Mouse (Mus musculus) myocyte (in vitro differentiated cells): Measurements from ENCODE around the gene Ulk4. TPM values are rescaled to one million over a fixed set of nuclear protein-coding genes. Genes with fewer than 3 reads are reported as not detected.

Source experiments
- H3K27me3 ChIP-seq: one replicate; pipeline ENCODE4 v1.6.1; 2011; ENCODE audit not compliant: control insufficient read depth, insufficient read depth, insufficient read length
- H3K36me3 ChIP-seq: one replicate; pipeline ENCODE4 v1.6.1; 2011; ENCODE audit not compliant: control insufficient read depth, insufficient read depth
- H3K4me2 ChIP-seq: one replicate; pipeline ENCODE4 v1.6.1; 2011; ENCODE audit warnings: low read depth, control low read depth
- H3K4me3 ChIP-seq: one replicate; pipeline ENCODE4 v1.5.1; 2011; ENCODE audit warnings: mild to moderate bottlenecking, control low read depth, moderate library complexity
- H3K79me2 ChIP-seq: one replicate; pipeline ENCODE4 v1.6.1; 2011; ENCODE audit not compliant: control insufficient read depth, insufficient read depth
- H3ac ChIP-seq: one replicate; pipeline ENCODE4 v1.6.1; 2011; ENCODE audit not compliant: control insufficient read depth, insufficient read length
- CEBPB ChIP-seq: IDR thresholded peaks from 2 replicates; pipeline ENCODE4 v1.6.1; 2011; ENCODE audit warnings: mild to moderate bottlenecking, moderate library complexity; ENCODE audit not compliant: poor library complexity, insufficient read depth, severe bottlenecking
- E2F4 ChIP-seq: IDR thresholded peaks from one replicate; pipeline ENCODE4 v1.6.1; 2011; ENCODE audit warnings: mild to moderate bottlenecking, control low read depth, moderate library complexity; ENCODE audit not compliant: insufficient read depth
- MAX ChIP-seq: IDR thresholded peaks from one replicate; pipeline ENCODE4 v1.6.1; 2011; ENCODE audit warnings: low read depth, mild to moderate bottlenecking, control low read depth
- MYOD1 ChIP-seq, 3 experiments: IDR thresholded peaks; one replicate each; pipeline ENCODE4 v1.6.1; 2011; ENCODE audit warnings: control low read depth in 2 of 3, low read depth in 2 of 3, mild to moderate bottlenecking in 2 of 3, moderate library complexity in 1 of 3; ENCODE audit not compliant: insufficient read length in 2 of 3, control insufficient read depth in 1 of 3
- MYOG ChIP-seq, 3 experiments: IDR thresholded peaks; one replicate each; pipeline ENCODE4 v1.6.1; 2011; ENCODE audit warnings: control low read depth in 2 of 3, low read depth in 2 of 3, mild to moderate bottlenecking in 2 of 3; ENCODE audit not compliant: insufficient read length in 2 of 3, control insufficient read depth in 1 of 3, insufficient read depth in 1 of 3
- POLR2A ChIP-seq: IDR thresholded peaks from one replicate; pipeline ENCODE4 v1.6.1; 2011; ENCODE audit warnings: low read depth, mild to moderate bottlenecking, control low read depth, moderate library complexity; ENCODE audit not compliant: insufficient read length
- POLR2AphosphoS2 ChIP-seq: IDR thresholded peaks from one replicate; pipeline ENCODE4 v1.6.1; 2011; ENCODE audit warnings: low read depth, control low read depth; ENCODE audit not compliant: insufficient read length
- REST ChIP-seq: IDR thresholded peaks from one replicate; pipeline ENCODE4 v1.6.1; 2011; ENCODE audit warnings: mild to moderate bottlenecking, control low read depth, moderate library complexity; ENCODE audit not compliant: insufficient read depth, insufficient read length
- SRF ChIP-seq: IDR thresholded peaks from one replicate; pipeline ENCODE4 v1.6.1; 2011; ENCODE audit warnings: low read depth; ENCODE audit not compliant: control insufficient read depth, insufficient read length
- TCF12 ChIP-seq: IDR thresholded peaks from one replicate; pipeline ENCODE4 v1.6.1; 2011; ENCODE audit warnings: mild to moderate bottlenecking, control low read depth; ENCODE audit not compliant: poor library complexity, insufficient read depth, severe bottlenecking
- TCF3 ChIP-seq: IDR thresholded peaks from one replicate; pipeline ENCODE4 v1.6.1; 2011; ENCODE audit warnings: low read depth, control low read depth; ENCODE audit not compliant: insufficient read length
- USF1 ChIP-seq: IDR thresholded peaks from one replicate; pipeline ENCODE4 v1.6.1; 2011; ENCODE audit warnings: low read depth, mild to moderate bottlenecking, control low read depth, moderate library complexity
- polyA plus RNA-seq: library from polyadenylated mRNA; unstranded; fragments of >200 nt; fragmentation: generic; extraction: Trizol; gene quantifications from one replicate; pipeline ENCODE4 v1.2.1, GENCODE M21; 2012; ENCODE audit warnings: missing spikeins

The Ulk4 gene
- polyA plus RNA-seq, 1 experiment: 0.85 TPM

DNA sequence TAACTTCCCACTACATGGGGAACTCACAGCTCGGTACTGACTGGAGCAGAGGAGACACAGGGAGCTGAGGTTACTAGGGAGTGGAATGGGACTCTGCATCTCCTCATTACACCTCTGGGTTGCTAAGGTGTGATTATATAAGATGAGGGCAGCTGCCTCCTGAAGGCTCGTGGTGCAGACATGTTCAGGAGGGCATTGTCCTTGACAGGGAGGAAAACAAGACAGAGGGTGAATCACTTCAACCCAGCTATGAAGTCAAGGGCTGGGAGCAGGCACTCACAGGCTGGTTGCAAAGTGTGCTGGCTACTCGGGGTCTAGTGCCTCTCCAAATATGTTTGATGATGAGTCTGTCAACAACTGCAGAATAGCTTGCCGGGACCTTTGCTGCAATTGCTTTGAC, 290.0 kb downstream of the Ulk4 start:
- H3ac ChIP-seq: no peak overlapping the region
- H3K4me3 ChIP-seq: no peak overlapping the region
- no peak for TF ChIP-seq E2F4
- TF ChIP-seq MAX: no peak
- no peak for TF ChIP-seq MYOG (IDR thresholded peaks at IDR 0.05; ENCODE audit: control insufficient read depth in 1 of 3, insufficient read depth in 1 of 3, insufficient read length in 2 of 3, low read depth in 2 of 3)
- no peak for TF ChIP-seq USF1
- no peak for TF ChIP-seq TCF12
- TF ChIP-seq POLR2A: no peak
- no peak for TF ChIP-seq SRF
- no peaks in the 10 kb centered on the region for H3K79me2 ChIP-seq
- H3K36me3 ChIP-seq: no peaks in the 10 kb centered on the region
- no peak overlapping the region for H3K4me2 ChIP-seq
- no peaks in the 10 kb centered on the region for H3K27me3 ChIP-seq

GRCm38 (mm10) chr9:120986255-120986654, 290.7 kb downstream of the Ulk4 start:
- Histone ChIP-seq H3K27me3 (no peaks in the 10 kb centered on the region), H3K36me3 (no peaks in the 10 kb centered on the region), H3K4me3 (no peak overlapping the region), H3K4me2 (no peak overlapping the region), H3ac (no peak overlapping the region), H3K79me2 (no peaks in the 10 kb centered on the region)
- TF ChIP-seq MYOG (IDR thresholded peaks at IDR 0.05; ENCODE audit: control insufficient read depth in 1 of 3, insufficient read depth in 1 of 3, insufficient read length in 2 of 3, low read depth in 2 of 3): peak in 2 of 3 experiments; percentile 70 to 72
- no peak for TF ChIP-seq E2F4
- TF ChIP-seq MYOD1 (IDR thresholded peaks at IDR 0.05; ENCODE audit: control insufficient read depth in 1 of 3, insufficient read length in 2 of 3, low read depth in 2 of 3): peak in 1 of 3 experiments; percentile 68

GRCm38 (mm10) chr9:120985524-120985923, 291.5 kb downstream of the Ulk4 start:
- no peak overlapping the region for H3K4me3 ChIP-seq
- H3K79me2 ChIP-seq: no peaks in the 10 kb centered on the region
- no peaks in the 10 kb centered on the region for H3K36me3 ChIP-seq

GRCm38 (mm10) chr9:120985009-120985408, 292.0 kb downstream of the Ulk4 start:
- H3K79me2 ChIP-seq: no peaks in the 10 kb centered on the region
- no peaks in the 10 kb centered on the region for H3K36me3 ChIP-seq
- H3K4me3 ChIP-seq: no peak overlapping the region
- H3K27me3 ChIP-seq: no peaks in the 10 kb centered on the region
- H3K4me2 ChIP-seq: no peak overlapping the region
- no peak overlapping the region for H3ac ChIP-seq
- no peak for TF ChIP-seq CEBPB
- no peak for TF ChIP-seq USF1
- TF ChIP-seq POLR2A: no peak
- no peak for TF ChIP-seq POLR2AphosphoS2
- no peak for TF ChIP-seq MYOD1 (IDR thresholded peaks at IDR 0.05; ENCODE audit: control insufficient read depth in 1 of 3, insufficient read length in 2 of 3, low read depth in 2 of 3)
- no peak for TF ChIP-seq MAX
- TF ChIP-seq SRF: no peak

More at GRCm38 (mm10) chr9:120985524-120985923, 291.5 kb downstream of the Ulk4 start:
- TF ChIP-seq E2F4: no peak
- TF ChIP-seq CEBPB: no peak
- TF ChIP-seq MYOG (IDR thresholded peaks at IDR 0.05; ENCODE audit: control insufficient read depth in 1 of 3, insufficient read depth in 1 of 3, insufficient read length in 2 of 3, low read depth in 2 of 3): no peak
- no peak for TF ChIP-seq MAX
- TF ChIP-seq TCF12: no peak
- TF ChIP-seq SRF: no peak
- no peak for TF ChIP-seq MYOD1 (IDR thresholded peaks at IDR 0.05; ENCODE audit: control insufficient read depth in 1 of 3, insufficient read length in 2 of 3, low read depth in 2 of 3)
- no peak for TF ChIP-seq POLR2A
- no peak for TF ChIP-seq REST
- TF ChIP-seq POLR2AphosphoS2: no peak
- TF ChIP-seq USF1: no peak
- no peak for TF ChIP-seq TCF3
- no peak overlapping the region for H3K4me2 ChIP-seq
- no peaks in the 10 kb centered on the region for H3K27me3 ChIP-seq
- no peak overlapping the region for H3ac ChIP-seq

DNA sequence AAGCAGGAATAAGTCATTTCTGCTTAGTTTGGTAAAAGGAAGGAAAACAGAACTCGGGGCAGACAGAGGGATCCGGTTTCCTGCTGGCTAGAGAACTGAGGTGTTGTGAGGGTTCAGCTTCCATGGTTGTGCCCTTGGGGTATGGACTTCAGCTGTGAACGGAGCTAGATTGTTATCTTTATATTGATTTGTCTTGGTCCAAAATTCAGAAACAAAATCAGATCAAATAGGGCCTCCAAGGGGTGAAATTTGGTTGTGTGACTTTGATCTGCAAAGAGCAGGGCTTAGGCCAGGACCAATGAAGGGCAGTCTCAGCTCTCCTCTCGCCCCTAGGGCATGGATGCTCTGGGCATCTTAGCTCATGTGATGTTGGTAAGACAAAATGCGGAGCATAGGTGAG, 292.5 kb downstream of the Ulk4 start:
- H3K36me3 ChIP-seq: no peaks in the 10 kb centered on the region
- H3K27me3 ChIP-seq: no peaks in the 10 kb centered on the region
- H3K79me2 ChIP-seq: no peaks in the 10 kb centered on the region
- H3K4me3 ChIP-seq: no peak overlapping the region
- TF ChIP-seq MAX (no peak), TCF3 (no peak), CEBPB (no peak), POLR2AphosphoS2 (no peak), POLR2A (no peak), REST (no peak), E2F4 (no peak), MYOG (IDR thresholded peaks at IDR 0.05; ENCODE audit: control insufficient read depth in 1 of 3, insufficient read depth in 1 of 3, insufficient read length in 2 of 3, low read depth in 2 of 3) (no peak), MYOD1 (IDR thresholded peaks at IDR 0.05; ENCODE audit: control insufficient read depth in 1 of 3, insufficient read length in 2 of 3, low read depth in 2 of 3) (no peak), TCF12 (no peak), USF1 (no peak), SRF (no peak)
- no peak overlapping the region for H3K4me2 ChIP-seq
- H3ac ChIP-seq: no peak overlapping the region
